Comparison of ENCODE assay signal across 22 mouse cellular contexts in genomic region chr10:10476956-10477355, GRCm38 (mm10). TPM values are rescaled to one million over a fixed set of nuclear protein-coding genes. Genes with fewer than 3 reads are reported as not detected.
"Had no signal": no experiment of that assay in that cellular context is flagged by ENCODE, and none has a peak within 500 bp of the region (broad histone marks: within the 10 kb centered on the region; RNA-seq: fewer than 3 reads in every experiment).

No protein-coding gene starts in this region.

- H3K9me3 ChIP-seq: limb, embryonic 10.5 days; limb, embryonic 13.5 days; liver, embryonic 15.5 days; midbrain, embryonic 10.5 days; neural tube, embryonic 13.5 days; stomach, embryonic 15.5 days had no signal

- H3K36me3 ChIP-seq: limb, embryonic 10.5 days; limb, embryonic 13.5 days; liver, embryonic 15.5 days; midbrain, embryonic 10.5 days; neural tube, embryonic 13.5 days; stomach, embryonic 15.5 days had no signal

- H3K27ac ChIP-seq: layer of hippocampus, adult 2 months; limb, embryonic 10.5 days; limb, embryonic 13.5 days; liver, embryonic 15.5 days; midbrain, embryonic 10.5 days; neural tube, embryonic 13.5 days; stomach, embryonic 15.5 days had no signal

- H3K4me3 ChIP-seq: layer of hippocampus, adult 2 months; limb, embryonic 10.5 days; limb, embryonic 13.5 days; liver, embryonic 15.5 days; midbrain, embryonic 10.5 days; myocyte; neural tube, embryonic 13.5 days; stomach, embryonic 15.5 days had no signal

- H3K4me2 ChIP-seq: liver, embryonic 11.5 days; liver, embryonic 15.5 days; neural tube, embryonic 13.5 days; stomach, embryonic 15.5 days had no signal

- ATAC-seq: inflammation-experienced regulatory T-cells, adult 6 months; midbrain, embryonic 16.5 days had no signal

- H3K27me3 ChIP-seq: limb, embryonic 13.5 days; liver, embryonic 15.5 days; neural tube, embryonic 13.5 days; stomach, embryonic 15.5 days had no signal

- DNase-seq: kidney, adult 18-20 months; kidney, adult 9 months; kidney, postnatal 14 days; layer of hippocampus, adult 9-11 months; lung, adult 2 months; lung, postnatal 14 days; lung, postnatal 4 days; retina, postnatal 1 day; right cerebral cortex, postnatal 25 days; spleen, adult 18-20 months; thymus, postnatal 25 days had no signal

- H3K9ac ChIP-seq: limb, embryonic 13.5 days; liver, embryonic 15.5 days; neural tube, embryonic 13.5 days; stomach, embryonic 15.5 days had no signal

RNA-seq across cellular contexts. Expression of gene Adgb, which starts 4.8 kb away (rescaled TPM):
- polyA plus RNA-seq: inflammation-experienced regulatory T-cells, adult 6 months; myocyte had no signal
